Mouse (Mus musculus) ovary, postnatal 36 days (tissue): ENCODE measurements around the gene Hspa12b.

Source experiments
- DNase-seq: peaks from one replicate; pipeline ENCODE4 v3.0.0; 2022; ENCODE audit warnings: low spot score, mixed read lengths

The Hspa12b gene

DNA sequence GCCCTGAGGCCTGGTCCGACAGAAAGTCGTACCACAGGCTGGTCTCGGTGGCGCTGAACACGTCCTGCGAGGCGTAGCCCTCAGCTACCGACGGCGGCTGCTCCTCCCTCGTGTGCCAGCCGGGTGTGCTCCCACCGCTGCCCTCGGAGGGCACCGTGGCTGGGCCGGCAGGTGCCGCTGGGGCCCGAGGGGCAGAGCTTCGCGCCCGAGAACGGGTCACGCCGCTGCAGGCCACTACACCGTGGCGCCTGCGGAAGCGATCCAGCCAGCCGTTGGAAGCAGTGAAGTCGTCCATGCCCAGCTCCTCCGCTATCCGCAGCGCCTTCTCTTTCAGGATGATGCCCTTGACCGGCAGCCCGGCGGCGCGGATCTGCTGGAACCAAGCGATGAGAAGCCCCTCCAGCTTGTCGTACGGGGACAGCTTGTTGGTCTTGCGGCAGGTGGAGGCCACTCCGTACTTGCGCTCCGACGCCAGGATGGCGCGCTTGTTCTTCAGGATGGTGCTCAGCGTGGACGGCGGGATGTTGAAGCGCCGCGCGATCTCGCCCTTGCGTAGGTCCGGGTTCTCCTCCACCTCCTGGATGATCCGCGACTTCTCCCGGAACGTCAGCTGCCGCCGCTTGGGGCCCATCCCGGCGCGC lies 52.3 kb downstream of the Hspa12b start:
- DNase-seq, result peak; percentile 64

DNA sequence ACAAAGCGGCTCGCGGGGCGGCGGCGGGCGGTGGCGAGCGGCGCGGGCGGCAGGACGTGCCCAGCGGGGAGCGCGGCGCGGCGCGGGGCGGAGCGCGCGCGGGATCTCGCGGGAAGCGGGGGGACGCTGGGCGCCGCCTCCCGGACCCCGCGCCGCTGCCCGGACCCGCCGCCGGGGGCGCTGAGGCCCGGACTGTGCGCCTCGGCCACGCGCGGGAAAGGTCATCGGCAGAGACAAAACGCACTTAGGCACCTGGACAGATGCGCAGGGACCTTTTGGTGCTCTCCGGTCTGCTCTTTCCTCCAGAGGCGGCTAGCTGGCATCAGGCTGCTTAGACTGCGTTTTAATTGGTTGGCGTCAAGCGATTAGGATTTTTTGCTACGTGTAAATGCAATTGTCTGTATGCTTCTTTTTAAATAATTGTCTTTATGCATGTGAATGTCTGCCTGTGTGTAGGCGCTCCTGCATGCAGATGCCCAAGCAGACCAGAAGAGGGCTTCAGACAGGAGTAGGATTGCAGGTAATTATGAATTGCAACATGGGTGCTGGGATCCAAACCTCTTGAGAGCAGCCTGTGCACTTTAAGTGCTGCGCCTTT lies 53.0 kb downstream of the Hspa12b start, which contains the start of gene Cenpb:
Gene Cenpb (minus strand): TSS at position 78 of the 598 bp plus-strand sequence.
- DNase-seq, result peak; percentile 87

DNA sequence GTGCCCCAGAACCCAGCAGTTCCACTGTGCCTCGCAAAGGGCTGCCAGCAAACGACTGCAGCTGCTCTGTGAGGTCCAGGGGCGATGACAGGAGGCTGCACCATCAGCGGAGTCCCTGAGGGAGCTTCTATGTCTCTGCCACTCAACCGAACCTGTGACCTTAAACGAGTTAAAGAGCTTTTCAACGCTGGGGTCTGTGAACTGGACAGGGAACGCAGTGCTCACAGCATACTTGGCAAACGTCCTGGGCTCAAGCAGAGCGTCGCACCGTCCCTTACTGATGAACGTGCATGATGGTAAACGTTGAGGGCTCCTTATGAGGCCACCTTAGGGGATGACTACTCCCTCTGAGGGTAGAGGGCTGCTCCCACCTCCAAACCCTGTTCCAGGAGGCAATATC lies 59.3 kb downstream of the Hspa12b start:
- DNase-seq, result no peak

DNA sequence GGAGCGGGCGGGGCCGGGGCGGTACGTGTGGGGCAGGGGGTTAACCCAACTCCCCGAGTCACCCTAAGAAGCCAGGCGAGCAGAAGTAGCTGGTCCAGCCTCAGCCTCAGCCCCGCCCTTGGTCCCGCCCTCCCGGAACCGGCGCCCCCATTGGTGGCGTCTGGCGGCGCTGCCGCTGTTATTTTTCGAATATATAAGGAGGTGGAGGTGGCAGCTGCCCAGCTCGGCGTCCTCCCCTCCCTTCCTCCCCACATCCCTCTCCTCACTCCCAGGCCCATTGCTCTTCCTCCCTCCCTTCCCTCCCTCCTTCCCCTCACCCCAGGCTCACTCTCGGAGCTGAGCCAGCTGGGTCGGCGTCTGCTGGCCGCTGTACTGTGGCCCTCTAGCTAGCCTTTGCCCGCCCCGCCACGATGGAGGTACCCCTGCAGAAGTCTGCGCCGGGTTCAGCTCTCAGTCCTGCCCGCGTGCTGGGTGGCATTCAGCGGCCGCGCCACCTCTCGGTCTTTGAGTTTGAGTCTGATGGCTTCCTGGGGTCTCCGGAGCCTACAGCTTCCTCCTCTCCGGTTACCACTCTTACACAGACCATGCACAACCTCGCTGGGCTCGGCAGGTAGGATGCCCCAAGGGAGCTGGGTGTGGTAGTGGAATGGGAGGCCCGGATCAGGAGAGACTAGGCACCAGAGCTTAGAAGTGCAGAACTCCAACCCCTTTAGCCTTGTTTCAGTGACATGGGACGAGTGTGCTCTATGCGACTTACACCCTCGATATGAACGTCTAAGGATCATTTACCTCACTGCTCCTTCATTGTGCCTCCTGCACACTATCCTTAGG lies 59.9 kb downstream of the Hspa12b start, which contains the start of the genes Cdc25b and Spef1:
Gene Cdc25b (plus strand): TSS at position 179 of the 831 bp plus-strand sequence.
Gene Spef1 (minus strand): TSS at position 512 of the 831 bp plus-strand sequence.
- DNase-seq, result peak; percentile 86

DNA sequence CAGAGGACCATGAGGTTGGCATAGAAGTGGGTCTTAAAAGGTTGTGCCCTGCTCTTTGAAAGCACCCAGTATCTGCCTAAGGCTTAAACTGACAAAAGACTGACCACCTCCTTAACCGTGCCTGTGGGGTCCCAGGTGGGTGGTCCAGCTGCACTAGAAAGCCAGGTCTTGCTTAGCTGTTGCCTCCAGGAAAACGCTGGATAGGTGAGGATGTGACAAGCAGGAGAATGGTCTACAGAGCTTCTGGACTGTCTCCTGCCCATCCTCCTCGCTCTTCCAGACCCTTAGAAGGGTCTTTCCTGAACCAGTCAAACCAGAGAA lies 60.5 kb downstream of the Hspa12b start:
- DNase-seq, result no peak

DNA sequence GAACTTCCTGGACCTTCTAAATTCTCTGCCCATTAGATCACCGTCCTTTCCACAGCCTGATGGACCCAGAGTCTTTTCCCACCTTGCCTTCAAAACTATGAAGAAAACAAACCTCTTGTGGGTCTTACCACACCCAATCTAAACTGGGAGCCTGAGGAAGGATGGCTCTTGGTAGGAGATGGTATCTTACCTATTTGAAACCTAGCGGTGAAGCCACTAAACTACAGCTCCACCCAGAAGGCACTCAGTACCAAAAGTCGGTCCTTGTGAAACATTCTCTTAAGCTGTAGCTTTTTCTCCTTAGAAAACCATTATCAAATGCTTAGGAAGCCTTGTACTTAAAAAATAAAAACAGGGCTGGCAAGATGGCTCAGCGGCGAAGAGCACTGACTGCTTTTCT lies 61.2 kb downstream of the Hspa12b start:
- DNase-seq, result no peak

DNA sequence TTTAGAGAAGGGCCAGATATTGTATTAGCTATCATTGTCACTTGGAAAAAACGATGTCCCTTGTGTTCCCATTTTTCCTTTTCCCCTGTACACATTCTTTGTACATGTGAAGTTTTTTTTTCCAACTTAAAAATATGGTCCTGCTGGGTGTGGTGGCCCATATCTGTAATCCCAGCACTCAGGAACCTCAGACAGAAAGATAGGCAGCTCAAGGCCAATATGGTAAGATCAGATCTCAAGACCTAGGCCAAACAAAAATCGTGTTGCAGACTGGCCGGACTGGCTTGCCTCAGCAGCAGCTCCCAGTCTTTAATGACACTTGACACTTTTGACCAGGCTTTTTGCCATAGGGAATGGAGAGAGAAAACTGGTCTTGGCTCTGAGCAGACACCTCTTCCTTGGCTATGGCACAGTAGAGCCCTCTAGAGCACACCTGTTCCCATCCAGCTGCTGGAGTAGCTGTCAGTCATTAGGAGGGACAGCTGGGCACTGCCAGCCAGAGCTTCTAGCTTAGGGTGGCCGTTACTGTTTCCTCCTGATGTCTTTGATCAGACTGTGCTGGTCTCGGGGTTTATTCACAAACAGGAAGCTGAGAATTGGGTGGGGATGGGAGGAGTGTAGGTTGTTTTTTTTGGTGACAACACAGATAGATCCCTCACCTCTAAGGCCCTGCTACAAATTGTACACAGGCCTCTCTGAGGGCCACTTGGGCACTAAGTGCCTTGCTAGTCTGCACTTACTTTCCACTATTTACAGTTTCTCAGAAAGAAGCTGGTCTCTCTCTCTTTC lies 62.6 kb downstream of the Hspa12b start:
- no peak for DNase-seq

DNA sequence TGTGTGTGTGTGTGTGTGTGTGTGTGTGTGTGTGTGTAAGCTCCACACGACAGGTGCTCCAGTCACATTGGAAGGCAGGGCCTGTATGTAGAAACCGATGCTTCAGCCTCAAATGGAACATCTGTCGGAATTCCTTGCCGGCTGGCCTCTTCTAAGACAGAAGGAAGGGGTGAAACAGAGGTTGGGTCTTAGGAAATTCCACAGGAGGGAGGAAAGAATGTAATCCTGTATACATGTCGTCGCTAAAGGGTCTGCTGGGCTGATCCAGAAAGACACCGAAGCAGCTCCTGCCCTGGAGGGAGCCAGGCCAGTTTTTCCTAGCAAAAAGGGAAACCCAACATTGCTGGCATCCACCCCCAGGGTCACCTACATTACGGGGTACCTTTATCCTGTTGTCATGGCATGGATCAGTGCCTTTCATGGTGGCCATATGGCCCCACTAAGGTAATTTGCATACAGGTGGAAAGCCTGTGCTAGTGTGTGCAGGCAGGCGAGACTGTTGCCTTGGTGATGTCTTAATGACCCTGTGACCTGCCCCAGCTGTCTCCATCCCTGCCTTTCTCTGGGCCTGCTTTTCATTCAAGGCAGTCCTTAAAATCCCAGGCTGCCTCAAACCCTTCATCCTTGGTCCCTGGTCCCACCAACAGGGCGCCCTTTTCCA lies 63.4 kb downstream of the Hspa12b start:
- no peak for DNase-seq

DNA sequence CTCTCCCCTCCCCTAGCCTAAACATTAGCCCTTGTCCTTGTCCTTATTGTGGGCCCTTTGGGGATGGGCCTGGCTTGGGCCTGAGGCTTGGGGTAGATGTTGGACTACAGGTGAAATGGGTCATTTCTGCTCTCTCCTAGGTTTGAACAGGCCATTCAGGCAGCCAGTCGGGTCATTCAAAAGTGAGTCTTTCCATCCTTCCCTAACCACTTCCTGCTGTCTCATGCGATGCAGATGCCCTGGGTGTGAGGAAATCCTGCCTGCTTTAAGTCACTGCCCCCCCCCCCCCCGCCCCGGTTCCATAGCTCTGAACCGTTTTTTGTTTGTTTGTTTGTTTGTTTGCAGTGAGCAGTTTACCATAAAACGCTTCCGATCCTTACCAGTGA lies 63.9 kb downstream of the Hspa12b start:
- no peak for DNase-seq
